Mouse (Mus musculus) T-helper 1 cell (primary cell): ENCODE results near the gene Ambra1.

ENCODE experiments used
- in situ Hi-C: fragments of 300-600 bp; cut with MboI, MseI; formaldehyde crosslinking; loops from one replicate; pipeline ENCODE4 v1.15.1; 2025; ENCODE audit warnings: high pct_unique_total_duplicates

Ambra1 gene

GRCm38 (mm10) chr2:91921181-91921789 lies 191.4 kb downstream of the Ambra1 start:
- in situ Hi-C loops = no loop called here

GRCm38 (mm10) chr2:91921790-91922570 lies 192.0 kb downstream of the Ambra1 start:
- in situ Hi-C loops = no loop called here

GRCm38 (mm10) chr2:91922586-91923414 lies 192.9 kb downstream of the Ambra1 start:
- in situ Hi-C loops = no loop called here

DNA sequence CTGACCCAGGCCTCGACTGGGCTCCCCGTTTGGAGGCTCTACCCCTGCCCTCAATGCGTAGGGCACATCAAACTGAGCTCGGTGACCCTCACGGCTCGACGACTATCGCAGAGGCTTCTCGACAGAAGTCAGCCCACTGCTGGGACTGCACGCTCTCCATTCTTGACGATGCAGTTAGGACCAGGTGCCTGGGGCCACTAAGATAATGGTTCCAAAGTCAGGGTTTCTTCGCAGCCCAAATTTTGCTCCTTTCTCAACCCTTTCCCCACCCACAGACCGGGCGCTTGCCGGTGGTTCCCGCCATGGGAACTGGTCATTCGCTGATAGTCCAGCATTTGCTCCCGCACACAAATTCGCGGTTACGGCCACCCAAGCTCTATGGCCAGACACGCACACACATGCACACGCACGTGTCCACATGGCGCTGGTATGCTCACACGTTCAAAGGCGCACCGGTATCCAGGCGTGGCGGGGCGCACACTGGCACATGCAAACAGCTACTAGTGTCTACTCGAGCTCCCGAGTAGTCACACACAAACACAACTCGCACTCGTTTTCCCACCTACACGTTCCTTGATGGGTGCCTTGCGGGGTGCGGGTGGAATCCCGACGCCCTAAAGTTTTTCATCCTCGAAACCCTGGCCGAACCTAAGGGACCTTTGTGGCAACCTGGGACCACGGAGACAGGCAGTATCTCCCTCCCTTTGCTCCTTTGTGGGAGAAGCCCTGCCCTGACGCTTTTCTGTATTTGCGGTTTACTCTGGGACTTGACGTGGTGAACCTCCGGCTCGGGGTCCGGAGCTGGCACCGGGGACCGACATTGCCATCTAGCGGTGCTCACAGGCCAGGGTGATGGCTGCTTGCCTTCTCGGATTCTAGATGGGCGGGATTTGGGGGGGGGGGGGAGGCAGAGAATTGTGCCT lies 193.7 kb downstream of the Ambra1 start:
- in situ Hi-C loops = no loop called here

DNA sequence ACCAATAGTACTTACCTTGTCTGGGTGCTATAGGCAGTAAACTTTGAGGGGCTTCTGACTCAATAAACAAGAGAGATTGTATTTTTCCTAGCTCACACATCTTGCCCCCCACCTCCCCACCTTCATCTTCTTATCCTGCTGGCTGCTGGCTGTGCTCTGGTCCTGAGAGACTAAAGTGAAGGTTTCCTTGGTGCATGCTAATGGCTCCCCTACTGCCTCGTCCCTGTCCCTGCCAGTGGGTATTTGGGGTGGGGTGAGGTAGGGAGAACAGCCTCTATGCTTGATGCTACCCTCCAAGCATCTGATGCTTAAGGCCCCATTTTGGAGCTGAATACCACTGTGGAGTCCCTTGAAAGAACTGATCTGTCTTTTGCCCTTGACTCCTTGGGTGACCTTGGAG lies 194.8 kb downstream of the Ambra1 start:
- in situ Hi-C loops = no loop called here

DNA sequence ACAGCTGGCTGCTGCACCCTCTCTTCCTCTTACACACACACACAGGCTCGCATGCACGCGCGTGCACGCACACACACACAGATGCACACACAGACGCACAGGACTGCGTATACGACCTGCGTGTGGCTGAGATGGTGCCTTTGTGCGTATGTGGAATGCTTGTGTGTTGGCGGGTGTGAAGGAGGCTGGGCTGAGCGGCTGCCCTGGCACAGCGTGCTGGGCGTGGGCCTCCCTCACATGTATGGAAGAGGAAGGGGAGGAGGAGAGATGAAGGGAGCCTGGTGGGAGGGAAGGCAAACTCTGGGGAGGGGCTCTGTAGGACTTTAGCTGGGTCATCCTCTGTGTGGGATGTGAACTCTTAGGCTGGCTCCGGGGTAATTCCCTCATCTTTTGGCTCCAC lies 195.5 kb downstream of the Ambra1 start:
- in situ Hi-C loops = no loop called here

- in situ Hi-C loops = no loop called here
Observed at GRCm38 (mm10) chr2:91926949-91927348, 197.0 kb downstream of the Ambra1 start, which contains the start of gene Chrm4. Gene Chrm4 (plus strand): TSS chr2:91927249.

- in situ Hi-C loops = no loop called here
Observed at GRCm38 (mm10) chr2:91927826-91928533, 198.0 kb downstream of the Ambra1 start.

DNA sequence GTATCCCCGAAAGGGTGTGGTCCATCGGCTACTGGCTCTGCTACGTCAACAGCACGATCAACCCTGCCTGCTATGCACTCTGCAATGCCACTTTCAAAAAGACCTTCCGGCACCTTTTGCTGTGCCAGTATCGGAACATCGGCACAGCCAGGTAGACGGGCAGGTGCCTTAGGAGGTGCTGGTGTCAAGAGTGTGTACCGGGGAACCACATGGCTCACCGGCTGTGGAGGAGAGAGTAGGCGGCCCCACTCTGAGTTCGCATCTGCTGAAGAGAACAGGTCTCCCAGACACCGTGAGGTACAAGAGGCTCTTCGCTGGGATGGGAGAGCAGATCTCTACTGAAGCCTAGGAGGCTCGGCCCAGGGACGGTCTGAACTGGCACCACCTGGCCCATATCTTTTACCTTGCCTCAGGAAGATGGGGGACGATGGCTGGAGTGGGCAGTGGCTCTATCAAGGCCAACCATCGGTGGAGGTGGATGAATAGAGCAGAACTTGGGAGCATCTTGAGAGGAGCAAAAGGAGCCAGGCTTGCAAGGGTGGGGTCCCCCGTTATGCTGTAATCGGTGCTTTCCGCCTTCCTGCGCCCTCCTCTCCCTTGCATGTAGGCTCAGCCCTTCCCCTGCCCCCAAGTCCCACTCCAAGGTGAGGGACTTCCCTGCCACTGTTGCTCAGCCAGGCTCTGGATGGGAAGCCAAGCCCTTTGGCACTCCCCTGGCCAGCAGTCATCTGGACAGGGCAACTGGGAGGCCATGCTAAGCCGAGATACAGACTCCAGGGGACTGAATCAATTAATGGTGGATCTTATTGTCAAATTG lies 198.8 kb downstream of the Ambra1 start:
- in situ Hi-C loops = no loop called here

DNA sequence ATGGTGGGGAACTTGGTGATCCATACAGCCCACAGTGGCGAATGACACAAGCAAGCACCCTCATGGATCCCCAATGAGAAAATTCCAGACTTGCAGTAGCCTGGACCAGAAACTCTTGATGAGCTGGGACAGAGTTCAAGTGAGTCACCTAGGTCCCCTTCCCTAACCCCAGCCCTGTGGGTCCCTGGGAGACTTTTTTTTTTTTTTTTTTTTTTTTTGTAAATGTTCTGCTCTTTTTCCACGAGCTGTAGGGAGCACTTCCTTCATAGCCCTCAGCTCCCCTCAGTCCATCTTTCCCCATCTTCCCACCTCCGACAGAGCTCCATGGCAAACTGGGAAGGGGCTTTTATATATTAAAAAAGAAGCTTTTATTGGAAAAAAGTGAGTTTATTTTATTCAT lies 199.5 kb downstream of the Ambra1 start:
- in situ Hi-C loops = no loop called here

DNA sequence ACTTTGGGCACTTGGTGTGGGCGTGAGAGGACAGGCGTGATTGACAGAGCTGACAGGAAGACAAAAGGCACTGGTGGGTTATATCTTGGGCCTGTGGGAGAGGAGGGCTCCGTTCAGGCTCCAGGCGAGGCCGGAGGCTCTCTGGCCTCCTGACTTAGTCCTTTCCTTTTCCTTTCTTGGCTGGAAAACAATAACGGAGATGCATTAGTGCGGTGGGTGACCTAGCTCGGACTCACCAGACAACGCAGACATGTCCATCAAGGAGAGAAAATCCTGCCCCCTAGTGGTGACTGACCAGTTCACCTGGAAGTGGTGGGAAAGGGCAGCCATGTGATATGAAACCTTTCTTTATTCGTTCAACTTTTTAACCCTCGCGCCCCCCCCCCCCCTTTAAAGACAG lies 200.0 kb downstream of the Ambra1 start:
- in situ Hi-C loops = no loop called here

DNA sequence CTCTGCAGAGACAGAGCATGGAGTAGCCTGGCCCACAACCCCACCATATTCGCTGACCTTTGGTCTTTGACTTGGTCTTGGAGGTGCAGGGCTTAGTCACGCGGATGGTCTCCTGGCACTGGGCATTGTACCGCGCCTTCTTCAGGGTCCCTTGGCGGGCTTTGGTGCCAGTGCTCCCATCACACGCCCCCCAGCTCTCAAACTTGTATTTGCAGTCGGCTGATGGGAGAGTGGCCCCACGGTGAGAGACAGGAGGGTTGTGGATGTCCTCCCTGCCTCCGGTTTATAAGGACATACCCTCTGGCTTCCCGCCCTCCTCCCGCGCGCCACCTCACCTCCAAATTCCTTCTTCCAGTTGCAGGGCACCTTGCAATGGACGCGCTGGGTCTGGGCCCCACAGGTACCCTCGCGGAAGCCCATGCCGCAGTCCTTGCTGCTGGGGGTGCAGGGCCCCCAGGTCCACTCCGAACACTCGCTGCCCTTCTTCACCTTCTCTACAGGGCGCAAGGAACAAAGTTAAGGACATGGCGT lies 200.9 kb downstream of the Ambra1 start:
- in situ Hi-C loops = no loop called here

DNA sequence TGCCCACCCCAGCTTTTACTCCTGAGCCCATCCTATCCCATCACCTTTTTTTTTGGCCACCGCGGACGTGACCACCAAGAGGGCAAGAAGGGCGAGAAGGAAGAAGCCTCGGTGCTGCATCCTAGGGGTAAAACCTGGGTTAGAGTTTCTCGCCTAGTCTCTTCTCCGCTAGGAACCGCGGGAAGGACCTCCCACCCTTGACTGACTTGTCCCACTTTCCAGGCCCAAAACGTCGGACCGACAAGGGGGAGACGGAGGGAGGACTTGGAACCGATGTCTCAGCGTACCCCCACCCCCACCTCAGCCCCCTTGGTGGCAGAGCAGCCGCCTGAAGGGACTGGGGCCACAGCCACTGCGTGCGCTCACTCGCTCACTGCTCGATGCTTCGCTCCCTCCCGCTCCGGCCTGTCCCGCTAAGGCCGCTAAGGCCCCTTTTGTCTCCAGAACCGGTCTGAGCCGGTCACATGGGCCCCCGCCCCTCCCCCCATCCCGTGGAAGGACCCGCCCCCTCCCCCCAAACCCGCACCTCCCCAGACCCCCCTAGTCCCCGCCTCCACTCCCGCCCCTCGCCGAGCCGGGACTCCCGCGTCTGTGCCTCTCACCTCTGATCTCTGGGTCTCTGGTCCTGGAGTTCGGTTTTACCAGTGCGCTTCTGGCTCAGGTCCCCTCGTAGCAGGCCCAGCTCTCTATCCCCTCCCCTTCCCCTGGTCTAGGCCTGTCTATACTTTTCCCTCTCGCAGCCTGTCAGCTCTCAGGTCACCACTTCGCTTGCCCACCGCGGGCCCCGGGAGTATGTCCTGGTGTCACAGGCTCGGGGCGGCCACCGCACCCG lies 201.6 kb downstream of the Ambra1 start:
- in situ Hi-C loops = no loop called here

DNA sequence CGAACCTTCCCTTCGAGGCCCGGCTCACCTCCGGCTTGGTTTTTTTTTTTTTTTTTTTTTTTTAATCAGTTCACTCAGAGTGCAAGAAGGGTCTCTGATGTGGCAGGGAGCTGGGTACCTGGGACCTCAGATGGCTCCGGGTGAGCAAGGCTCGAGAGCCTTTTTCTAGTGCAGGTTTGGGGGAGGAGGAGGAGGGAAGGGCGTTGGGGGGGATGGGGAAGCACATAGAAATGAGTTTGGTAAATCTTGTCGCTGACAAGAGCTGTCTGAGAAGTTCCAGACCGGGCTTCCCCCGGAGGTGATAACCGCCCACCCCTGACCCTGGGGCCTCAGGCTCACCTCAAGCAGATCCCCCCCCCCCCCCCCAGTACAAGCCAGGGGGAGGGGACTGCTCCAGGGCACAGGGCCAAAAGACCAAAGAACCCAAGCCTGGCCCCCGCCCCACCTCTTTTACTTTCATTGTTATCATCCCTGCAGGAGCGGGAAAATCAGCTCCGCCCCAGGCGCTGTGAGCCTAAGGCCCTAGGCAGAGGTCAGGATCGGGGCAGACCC lies 202.3 kb downstream of the Ambra1 start, which contains the start of gene Mdk:
TSS of gene Mdk (minus strand) at position 138 of the 552 bp plus-strand sequence.
- in situ Hi-C loops = no loop called here

GRCm38 (mm10) chr2:91932737-91933350 lies 202.9 kb downstream of the Ambra1 start:
- in situ Hi-C loops = no loop called here

- in situ Hi-C loops = no loop called here
Observed at GRCm38 (mm10) chr2:91933471-91933870, 203.5 kb downstream of the Ambra1 start.

DNA sequence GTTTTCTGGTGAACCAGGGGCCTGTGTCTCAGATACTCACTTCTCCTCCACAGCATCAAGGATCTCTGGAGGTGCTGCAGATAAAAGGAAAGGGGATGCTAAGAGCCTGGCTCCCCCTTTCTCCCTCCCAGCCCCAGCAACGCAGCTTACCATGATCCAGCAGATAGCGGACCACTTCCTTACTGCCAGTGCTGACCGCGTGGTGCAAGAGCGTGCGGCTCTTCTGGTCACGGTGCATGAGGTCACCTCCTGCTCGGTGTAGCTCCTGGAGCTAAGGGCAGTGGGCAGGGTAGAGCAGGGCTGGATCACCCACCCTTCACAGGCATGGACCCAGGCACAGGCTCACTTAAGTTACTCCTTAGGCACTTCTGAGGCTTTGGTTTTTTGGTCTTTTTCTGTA lies 204.1 kb downstream of the Ambra1 start:
- in situ Hi-C loops = no loop called here
